Mouse (Mus musculus): ENCODE measurements around the gene Faap100.

DNA sequence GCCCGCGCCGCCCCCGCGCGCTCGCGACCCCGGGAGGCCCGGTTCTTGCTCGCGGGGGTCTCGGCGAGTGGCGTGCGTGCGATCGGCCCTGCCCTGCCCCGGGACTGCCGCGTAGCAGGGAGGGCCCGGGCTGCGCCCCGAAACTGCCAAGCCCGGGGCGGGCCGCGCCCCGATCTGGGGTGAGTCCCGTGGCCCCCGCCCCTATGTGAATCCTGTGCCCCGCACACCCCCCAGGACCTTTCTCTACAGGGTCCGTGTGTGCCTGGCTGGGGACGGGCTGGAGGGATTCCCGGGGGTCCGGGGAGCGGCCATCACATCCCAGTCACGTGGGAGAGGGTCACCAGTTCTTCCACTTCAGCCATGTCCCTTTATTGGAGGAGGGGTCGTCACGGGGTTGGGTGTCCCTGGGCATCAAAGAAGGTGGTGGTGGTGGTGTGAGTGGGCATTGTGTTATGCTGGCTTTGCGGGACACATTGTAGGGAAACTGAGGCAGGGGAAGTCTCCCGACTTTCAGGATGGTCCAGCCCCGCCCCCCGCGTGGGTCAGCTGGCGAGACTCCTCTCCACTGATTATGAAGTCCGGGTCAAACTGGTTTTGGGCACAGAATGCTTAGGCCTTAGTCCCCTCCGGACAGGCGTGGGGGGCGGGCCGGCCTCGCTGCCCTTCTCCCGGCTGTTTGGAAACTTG lies 29.7 kb downstream of the Faap100 start:
- TF ChIP-seq CTCF (conservative IDR thresholded peaks at IDR 0.05; ENCODE audit: insufficient read depth, insufficient read length, low read depth, low read length), result no peak
- no peak for TF ChIP-seq POLR2A (IDR thresholded peaks at IDR 0.05; ENCODE audit: low read depth, low read length)
